Mouse (Mus musculus): ENCODE measurements at regions not wholly inside any gene's neighbourhood (a gene's known extent, or its start where the extent isn't known, plus 50 kb on each side); places are given as distances from the start of the nearest gene placed in this dataset.

- Histone ChIP-seq H3K27me3 (no peaks in the 10 kb centered on the region), H3K36me3 (no peaks in the 10 kb centered on the region), H3K9me3 (no peaks in the 10 kb centered on the region), H3K9ac (no peak overlapping the region), H3K4me3 (no peak overlapping the region), H3K4me2 (no peak overlapping the region), H3K27ac (no peak overlapping the region), H3K4me1 (no peaks in the 10 kb centered on the region)
- no peak for ATAC-seq (ENCODE audit: insufficient number of reproducible peaks, insufficient read depth, low FRiP score, low TSS enrichment, low read depth)
- WGBS, result 80% methylated on average over 1 of the region's 1 CpGs
Measured at GRCm38 (mm10) chr11:27833736-27834135, 505.9 kb downstream of the Gm6685 start.

GRCm38 (mm10) chr11:27799826-27800620, 539.6 kb downstream of the Gm6685 start:
- H3K4me2 ChIP-seq, result no peak overlapping the region
- WGBS, result 85% methylated on average over 8 of the region's 8 CpGs
- H3K9ac ChIP-seq, result no peak overlapping the region
- H3K4me1 ChIP-seq, result no peaks in the 10 kb centered on the region
- no peaks in the 10 kb centered on the region for H3K27me3 ChIP-seq
- no peak for ATAC-seq (ENCODE audit: insufficient number of reproducible peaks, insufficient read depth, low FRiP score, low TSS enrichment, low read depth)
- H3K9me3 ChIP-seq, result no peaks in the 10 kb centered on the region
- H3K27ac ChIP-seq, result no peak overlapping the region
- no peak overlapping the region for H3K4me3 ChIP-seq
- H3K36me3 ChIP-seq, result no peaks in the 10 kb centered on the region

GRCm38 (mm10) chr11:27753913-27754218, 585.8 kb downstream of the Gm6685 start:
- no peaks in the 10 kb centered on the region for H3K9me3 ChIP-seq
- WGBS, result 79% methylated on average over 9 of the region's 9 CpGs
- H3K4me2 ChIP-seq, result 0 out of 2 replicates have a peak overlapping the region, but pooled peaks have one; percentile 18
- no peak overlapping the region for H3K4me3 ChIP-seq
- no peak overlapping the region for H3K27ac ChIP-seq
- H3K36me3 ChIP-seq, result no peaks in the 10 kb centered on the region
- H3K9ac ChIP-seq, result no peak overlapping the region
- ATAC-seq (ENCODE audit: insufficient number of reproducible peaks, insufficient read depth, low FRiP score, low TSS enrichment, low read depth), result no peak
- H3K4me1 ChIP-seq, result no peaks in the 10 kb centered on the region
- no peaks in the 10 kb centered on the region for H3K27me3 ChIP-seq

GRCm38 (mm10) chr11:27753212-27753912, 586.3 kb downstream of the Gm6685 start:
- Histone ChIP-seq H3K27ac (no peak overlapping the region), H3K27me3 (no peaks in the 10 kb centered on the region), H3K4me3 (no peak overlapping the region), H3K9ac (no peak overlapping the region), H3K36me3 (no peaks in the 10 kb centered on the region), H3K4me1 (no peaks in the 10 kb centered on the region), H3K4me2 (0 out of 2 replicates have a peak overlapping the region, but pooled peaks have one; percentile 18), H3K9me3 (no peaks in the 10 kb centered on the region)
- ATAC-seq (ENCODE audit: insufficient number of reproducible peaks, insufficient read depth, low FRiP score, low TSS enrichment, low read depth), result no peak
- WGBS, result 42% methylated on average over 11 of the region's 11 CpGs

GRCm38 (mm10) chr11:27726109-27726508, 613.6 kb downstream of the Gm6685 start:
- H3K9ac ChIP-seq, result no peak overlapping the region
- no peak overlapping the region for H3K4me2 ChIP-seq
- no peaks in the 10 kb centered on the region for H3K9me3 ChIP-seq
- 94% methylated on average over 2 of the region's 2 CpGs for WGBS
- no peak overlapping the region for H3K27ac ChIP-seq
- H3K4me3 ChIP-seq, result no peak overlapping the region
- H3K4me1 ChIP-seq, result no peaks in the 10 kb centered on the region
- no peaks in the 10 kb centered on the region for H3K27me3 ChIP-seq
- no peak for ATAC-seq (ENCODE audit: insufficient number of reproducible peaks, insufficient read depth, low FRiP score, low TSS enrichment, low read depth)
- H3K36me3 ChIP-seq, result no peaks in the 10 kb centered on the region

- no peak overlapping the region for H3K4me2 ChIP-seq
- no peaks in the 10 kb centered on the region for H3K4me1 ChIP-seq
- no peak overlapping the region for H3K27ac ChIP-seq
- H3K36me3 ChIP-seq, result no peaks in the 10 kb centered on the region
- no peak overlapping the region for H3K9ac ChIP-seq
- ATAC-seq (ENCODE audit: insufficient number of reproducible peaks, insufficient read depth, low FRiP score, low TSS enrichment, low read depth), result no peak
- H3K27me3 ChIP-seq, result no peaks in the 10 kb centered on the region
- no peaks in the 10 kb centered on the region for H3K9me3 ChIP-seq
- no peak overlapping the region for H3K4me3 ChIP-seq
- WGBS, result 68% methylated on average over 7 of the region's 7 CpGs
Measured at GRCm38 (mm10) chr11:27721346-27721745, 618.3 kb downstream of the Gm6685 start.

- H3K4me3 ChIP-seq, result no peak overlapping the region
- no peak for ATAC-seq (ENCODE audit: insufficient number of reproducible peaks, insufficient read depth, low FRiP score, low TSS enrichment, low read depth)
- no peak overlapping the region for H3K4me2 ChIP-seq
- H3K27ac ChIP-seq, result no peak overlapping the region
- no peaks in the 10 kb centered on the region for H3K4me1 ChIP-seq
- H3K27me3 ChIP-seq, result no peaks in the 10 kb centered on the region
- no peak overlapping the region for H3K9ac ChIP-seq
- H3K9me3 ChIP-seq, result no peaks in the 10 kb centered on the region
- H3K36me3 ChIP-seq, result no peaks in the 10 kb centered on the region
- WGBS, result 53% methylated on average over 1 of the region's 1 CpGs
Measured at GRCm38 (mm10) chr11:27672436-27672835, 667.2 kb downstream of the Gm6685 start.

Measured in embryonic facial prominence, embryonic 13.5 days (tissue).